Mouse (Mus musculus) spleen, adult 2 months (tissue): ENCODE measurements at regions not wholly inside any gene's neighbourhood (a gene's known extent, or its start where the extent isn't known, plus 50 kb on each side); places are given as distances from the start of the nearest gene placed in this dataset.

Source experiments
- CTCF ChIP-seq: fragments of 200-500 bp; IDR thresholded peaks from 2 replicates; pipeline ENCODE4 v1.5.1; 2011; ENCODE audit warnings: mild to moderate bottlenecking, inconsistent platforms; ENCODE audit not compliant: insufficient read depth, insufficient read length, insufficient replicate concordance; ENCODE audit errors: extremely low read depth
- POLR2A ChIP-seq: fragments of 200-500 bp; IDR thresholded peaks from 2 replicates; pipeline ENCODE4 v1.6.1; 2011; ENCODE audit warnings: low read depth, low read length, inconsistent platforms

DNA sequence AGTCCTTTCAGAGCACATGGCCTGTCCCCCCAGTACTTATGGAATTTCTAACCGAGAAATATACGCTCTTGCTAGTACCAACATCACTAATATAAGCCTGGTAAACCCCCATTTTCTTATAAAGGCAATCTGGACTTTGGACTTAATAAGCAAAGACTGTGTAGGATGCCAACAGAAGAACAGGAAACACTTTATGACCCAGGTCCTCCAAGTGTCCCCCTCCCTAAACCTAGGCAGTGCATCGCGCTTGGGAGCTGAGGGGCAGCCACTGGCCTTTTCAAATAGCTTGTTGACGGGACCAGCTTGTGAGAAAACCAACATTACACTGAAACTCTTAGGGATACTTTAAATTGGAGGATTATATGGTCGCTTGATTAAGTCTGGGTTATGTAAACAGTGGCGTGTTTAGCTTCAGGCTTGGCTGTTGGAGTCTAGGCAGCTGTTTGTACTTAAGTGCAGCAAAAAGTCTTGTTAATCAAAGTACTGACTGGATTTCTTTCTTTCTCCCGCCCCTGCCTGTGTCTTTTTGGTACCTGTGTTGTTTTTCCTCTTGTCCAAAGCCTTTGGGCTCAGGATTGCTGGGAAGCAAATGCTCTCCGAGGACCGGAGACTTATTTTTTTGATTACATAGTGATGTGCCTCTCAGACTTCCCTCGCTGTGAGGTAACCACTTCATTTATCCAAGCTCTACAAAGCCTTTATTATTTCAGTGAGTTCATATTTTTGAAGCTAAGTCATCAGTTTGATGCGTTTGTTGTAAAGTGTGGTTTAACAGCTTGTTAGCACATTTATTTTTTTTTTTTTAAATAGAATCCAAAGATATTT is 205.8 kb upstream of the Bmp2 start:
- no peak for TF ChIP-seq CTCF
- no peak for TF ChIP-seq POLR2A
